Mouse (Mus musculus): ENCODE measurements around the gene Klhl2.

Klhl2 gene

DNA sequence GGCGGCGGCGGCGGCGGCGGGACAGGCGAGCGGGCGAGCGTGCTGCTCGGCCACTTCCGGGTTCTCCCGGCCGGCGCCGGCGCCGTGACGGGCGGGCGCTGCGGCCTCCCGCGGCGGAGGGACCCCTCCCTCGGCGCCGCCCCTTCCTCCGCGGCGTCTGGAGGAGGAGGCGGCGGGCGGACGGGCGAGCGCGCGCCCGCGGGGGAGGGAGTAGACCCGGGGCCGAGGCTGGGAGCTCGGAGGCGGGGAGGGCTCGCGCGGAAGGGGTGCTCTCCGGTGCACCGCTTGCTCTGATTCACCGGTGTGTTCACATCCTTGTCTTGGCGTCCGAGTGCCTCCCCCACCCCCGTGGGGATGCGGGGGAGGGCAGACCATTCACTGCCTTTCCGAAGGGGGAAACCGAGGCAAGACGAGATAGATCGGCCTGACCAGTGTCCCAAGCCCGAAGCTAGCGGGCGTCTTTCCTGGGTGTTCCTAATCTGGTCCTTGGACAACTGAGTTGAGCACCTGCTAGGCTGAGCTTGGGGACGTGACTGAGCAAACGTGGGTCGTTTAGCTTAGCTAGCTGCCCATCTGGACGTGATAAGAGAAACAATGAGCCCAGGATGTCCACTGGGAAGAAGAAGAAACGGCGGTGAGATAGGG is at the start of gene Klhl2:
Klhl2 (minus strand) TSS at position 121 of the 645 bp plus-strand sequence.
- peak; percentile 80 for DNase-seq (ENCODE audit: extremely low read depth, insufficient read length, low spot score)

DNA sequence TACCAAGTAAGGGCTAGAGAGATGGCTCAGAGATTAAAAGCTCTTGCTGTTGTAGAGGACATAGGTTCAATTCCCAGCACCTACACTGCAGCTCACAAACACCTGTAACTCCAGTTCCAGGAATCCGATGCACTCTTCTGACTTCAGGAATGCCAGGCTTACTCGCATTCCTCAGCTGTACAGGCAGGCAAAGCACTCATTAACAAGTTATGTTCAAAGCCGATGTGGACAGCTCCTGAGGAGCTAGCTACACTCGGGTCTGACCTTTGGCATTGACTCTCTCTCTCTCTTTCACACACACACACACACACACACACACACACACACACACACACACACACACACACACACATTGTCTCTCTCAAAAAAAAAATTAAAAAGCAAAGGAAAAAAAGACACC is 48.9 kb upstream of the Klhl2 start:
- no peak for DNase-seq (ENCODE audit: extremely low read depth, insufficient read length, low spot score)

DNA sequence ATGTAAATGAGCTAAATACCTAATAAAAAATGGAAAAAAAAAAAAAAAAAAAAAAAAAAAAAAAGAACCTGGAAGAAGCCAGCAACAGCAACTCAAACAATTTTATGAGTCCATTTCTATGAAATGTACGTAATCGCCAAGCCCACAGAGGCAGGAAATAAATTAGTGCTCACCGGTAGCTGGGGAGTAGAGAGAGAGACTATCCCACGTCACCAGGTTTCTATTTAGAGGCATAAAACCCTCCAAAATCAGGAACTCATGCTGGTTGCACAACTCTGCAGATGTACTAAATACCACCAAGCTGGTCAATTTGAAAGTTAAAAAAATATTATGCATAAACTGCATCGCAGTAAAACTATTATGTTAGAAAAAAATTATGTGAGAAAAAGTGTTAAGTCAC is 46.9 kb upstream of the Klhl2 start:
- no peak for DNase-seq (ENCODE audit: extremely low read depth, insufficient read length, low spot score)

DNA sequence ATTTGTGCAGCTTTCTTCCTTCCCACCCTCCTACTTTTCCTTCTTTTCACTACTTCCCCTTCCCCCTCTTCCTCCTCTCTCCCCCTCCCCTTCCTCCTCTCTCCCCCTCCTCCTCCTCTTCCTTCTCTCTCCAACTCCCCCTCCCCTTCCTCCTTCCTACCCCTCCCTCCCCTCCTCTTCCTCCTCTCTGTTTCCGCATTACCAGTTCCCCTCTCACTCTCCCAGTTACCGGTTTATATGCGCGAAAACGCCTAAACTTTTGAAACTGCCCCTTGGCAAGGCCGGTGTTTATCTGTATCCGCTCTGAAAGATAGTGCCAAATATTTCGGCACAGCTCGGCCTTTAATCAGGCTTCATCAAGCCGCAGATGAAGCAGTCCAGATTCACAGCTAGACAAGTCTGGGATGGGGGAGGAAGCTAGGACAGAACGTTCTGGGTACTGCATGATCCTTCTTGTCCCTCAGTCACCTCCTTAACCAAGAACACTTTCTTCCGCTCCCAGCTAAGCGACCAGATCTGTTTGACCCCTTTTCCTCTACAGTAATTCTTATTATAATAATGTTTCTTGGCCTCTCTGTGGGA is 30.9 kb upstream of the Klhl2 start:
- no peak for DNase-seq (ENCODE audit: extremely low read depth, insufficient read length, low spot score)

DNA sequence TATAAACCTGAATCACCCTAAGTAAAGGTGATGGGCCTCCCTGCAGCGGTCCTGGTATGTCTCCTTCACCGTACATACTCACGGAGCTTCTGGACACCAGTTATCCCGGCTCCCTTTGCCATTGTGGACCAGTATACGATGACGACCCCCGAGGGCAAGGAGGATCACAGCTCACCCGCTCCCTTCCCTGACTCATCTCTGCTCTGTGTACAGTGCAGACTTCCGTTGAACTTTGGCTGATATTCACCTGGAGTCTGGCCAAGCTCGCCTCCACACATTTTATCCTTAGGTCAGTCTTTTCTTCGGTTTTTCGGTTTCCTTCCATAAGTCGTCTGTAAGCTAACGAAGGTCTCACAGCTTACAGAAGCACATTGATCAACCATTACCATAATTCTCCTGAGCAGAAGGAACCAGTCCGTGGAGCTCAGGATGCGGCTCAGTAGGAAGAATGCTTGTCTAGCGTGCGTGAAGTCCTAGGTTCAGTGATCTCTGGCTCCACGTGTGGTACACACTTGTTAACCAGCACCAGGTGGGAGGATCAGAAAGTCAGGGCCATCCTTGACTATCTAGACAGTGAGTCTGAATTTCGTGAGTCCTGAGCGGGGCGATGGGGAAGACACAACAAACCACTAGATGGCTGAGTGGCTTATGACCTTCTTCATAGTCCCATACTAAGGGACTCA is 28.0 kb upstream of the Klhl2 start:
- no peak for DNase-seq (ENCODE audit: extremely low read depth, insufficient read length, low spot score)

DNA sequence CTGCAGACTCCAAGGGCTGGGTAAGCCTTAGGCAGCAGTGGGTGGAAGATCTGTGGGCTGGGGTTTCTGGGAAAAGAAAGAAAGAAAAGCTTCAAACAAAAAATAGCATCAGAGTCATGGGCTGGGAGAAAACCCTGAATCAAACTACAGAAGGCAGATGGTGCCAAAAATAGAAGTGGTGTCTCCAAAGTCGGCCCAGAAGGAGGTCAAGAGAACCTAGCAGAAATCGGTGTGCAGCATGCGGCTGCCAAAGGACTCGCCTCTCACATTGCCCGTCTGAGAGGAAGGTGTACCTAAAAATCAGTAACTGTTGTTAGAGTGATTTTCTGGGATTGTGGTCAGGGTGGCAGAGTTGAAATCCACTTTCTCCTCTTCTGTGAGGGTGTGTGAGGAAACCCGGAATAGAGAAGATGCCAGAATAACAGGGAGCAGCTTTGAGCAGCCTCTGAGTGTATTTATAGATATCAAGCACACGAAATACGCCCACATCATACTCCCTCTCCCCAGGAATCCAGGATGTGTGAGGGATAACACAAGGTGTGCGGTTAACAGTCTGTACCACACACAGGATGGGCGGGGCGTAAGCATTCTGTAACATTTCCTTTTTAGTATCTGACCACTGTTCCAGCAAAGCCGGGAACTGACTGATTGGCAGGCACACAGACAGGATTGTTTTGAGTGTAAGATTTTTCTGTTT is 21.8 kb upstream of the Klhl2 start:
- DNase-seq (ENCODE audit: extremely low read depth, insufficient read length, low spot score), result no peak

DNA sequence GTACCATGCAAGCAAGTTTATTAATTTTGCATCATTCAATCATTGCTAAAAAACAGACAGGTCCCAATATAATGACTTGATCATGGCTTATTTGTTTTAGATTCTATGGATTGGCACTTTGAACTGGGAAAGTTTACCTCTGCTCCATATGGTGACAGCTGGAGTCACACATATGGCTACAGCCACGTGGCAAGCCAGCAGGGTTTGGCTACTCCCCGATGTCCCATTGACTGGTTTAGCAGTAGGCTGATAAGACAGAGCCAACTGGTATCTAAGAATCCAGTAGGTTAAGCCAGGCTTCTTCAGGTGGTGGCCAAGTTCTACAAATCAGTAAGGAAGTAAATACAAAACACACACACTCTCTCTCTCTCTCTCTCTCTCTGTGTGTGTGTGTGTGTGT is 20.4 kb upstream of the Klhl2 start:
- DNase-seq (ENCODE audit: extremely low read depth, insufficient read length, low spot score), result no peak

DNA sequence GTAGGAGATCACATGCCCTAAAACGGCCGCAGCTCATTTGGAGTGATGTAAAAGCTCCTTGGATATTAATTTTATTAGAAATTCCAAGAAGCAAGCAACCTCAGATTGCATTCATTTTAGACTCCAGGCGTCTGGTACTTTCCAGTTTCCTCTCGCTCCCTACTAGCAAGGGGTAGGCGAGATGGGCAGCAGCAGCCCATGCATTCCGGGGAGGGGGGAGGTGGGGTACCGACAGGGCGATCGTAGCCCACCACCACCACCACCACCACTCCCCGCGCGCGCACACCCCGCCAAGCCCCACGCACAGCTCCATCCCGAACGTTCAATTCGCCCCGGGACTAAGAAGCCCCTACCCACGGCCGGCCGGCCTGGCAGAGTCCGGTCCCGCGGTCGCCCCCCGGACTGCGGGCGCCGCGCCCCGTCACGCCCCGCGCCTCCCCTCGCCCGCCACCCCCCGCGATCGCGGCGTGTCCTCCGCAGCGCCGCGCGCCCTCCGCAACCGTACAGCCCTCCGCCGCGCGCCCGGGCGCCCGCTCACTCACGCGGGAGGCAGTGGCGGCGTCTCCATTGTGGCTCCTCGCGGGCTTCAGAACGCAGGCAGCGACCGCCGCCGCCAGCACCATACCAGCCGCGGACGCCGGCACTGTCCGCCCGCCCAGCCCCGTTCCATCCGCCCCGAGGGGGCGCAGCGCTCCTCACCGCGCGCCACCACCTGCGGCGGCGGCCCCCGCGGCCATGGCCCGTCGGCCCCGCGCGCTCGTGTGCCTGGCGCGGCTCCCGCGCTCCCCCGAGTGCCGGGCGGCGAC is 523 bp downstream of the Klhl2 start:
- peak; percentile 26 for DNase-seq (ENCODE audit: extremely low read depth, insufficient read length, low spot score)

DNA sequence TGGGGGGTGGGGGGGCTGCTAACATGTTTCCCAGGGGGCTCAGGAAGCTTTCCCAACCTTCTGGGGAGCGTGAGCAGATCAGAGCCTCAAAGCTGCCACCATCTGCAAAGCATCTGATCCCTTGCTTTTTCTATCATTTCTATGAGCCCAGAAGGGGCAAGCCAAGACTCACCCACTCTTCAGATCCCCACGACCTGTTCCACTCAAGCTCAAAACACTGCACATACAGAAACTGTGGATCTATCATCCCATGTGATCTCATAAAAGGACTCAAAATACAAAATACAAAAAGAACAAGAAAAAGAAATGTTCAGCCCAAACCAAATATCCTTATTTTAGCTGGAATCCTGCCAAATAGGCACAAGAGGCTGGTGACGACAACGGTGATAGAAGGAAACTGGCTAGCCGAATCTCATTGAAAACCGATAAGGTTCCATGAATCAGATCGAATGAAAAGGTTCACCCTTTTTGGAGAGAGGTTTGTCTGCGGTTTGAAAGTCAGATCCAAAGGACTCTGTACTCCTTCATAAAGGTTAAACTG is 1.5 kb downstream of the Klhl2 start:
- no peak for DNase-seq (ENCODE audit: extremely low read depth, insufficient read length, low spot score)

DNA sequence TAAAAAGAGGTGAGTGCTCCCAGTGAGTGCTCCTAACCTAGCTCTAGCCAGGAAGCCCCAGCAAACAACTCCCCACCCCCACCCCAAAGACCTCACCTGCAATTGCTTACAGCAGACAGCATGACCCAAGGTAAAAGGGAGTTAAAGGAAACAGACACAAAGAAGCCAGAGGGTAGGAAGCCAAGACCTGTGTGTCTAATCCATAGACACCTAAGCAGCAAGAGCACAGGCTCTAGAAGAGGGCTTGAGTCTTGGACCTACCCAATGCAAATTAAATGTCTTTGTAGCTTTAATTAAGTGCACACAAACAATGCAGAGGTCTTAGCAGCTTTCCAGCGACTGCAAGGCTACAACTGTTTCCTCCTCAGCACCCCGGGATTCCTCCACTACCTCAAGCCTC is 2.2 kb downstream of the Klhl2 start:
- DNase-seq (ENCODE audit: extremely low read depth, insufficient read length, low spot score), result no peak

DNA sequence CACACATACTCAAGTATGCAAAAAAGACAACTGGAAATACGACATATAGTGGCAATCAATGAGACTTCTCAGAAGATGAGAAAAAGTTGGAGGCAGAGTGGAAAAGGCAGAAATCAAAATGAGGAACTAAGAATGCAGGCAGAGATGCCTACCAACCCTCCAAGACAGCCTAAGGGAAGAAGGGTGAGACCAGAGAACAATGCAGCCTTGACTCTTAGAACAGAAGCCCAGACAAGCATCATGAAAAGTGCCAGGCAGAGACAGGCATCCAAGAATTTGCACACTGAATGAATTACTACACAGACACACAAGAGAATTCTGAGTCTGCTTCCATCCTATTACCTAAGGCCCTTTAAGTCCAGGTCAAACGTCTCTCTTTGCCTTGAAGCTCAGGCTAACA is 2.6 kb downstream of the Klhl2 start:
- DNase-seq (ENCODE audit: extremely low read depth, insufficient read length, low spot score), result no peak

DNA sequence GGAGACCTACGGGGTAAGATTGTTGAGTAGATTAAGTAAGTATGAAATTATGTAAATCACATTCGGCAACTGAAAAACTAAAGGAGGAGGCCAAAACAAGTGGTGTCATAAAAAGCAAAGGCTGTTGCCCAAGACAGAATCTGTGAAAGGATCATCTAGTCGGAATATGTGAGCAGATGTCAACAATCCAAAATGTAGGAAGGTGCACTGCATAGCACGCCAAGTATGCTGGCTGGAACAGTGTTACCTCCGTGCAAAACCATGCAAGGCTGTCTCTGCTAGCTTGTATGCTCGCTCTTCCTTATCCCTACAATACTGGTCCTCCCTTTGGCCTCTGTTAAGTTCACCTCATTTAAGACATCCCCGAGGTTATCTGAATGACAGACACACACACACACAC is 4.5 kb downstream of the Klhl2 start:
- no peak for DNase-seq (ENCODE audit: extremely low read depth, insufficient read length, low spot score)

DNA sequence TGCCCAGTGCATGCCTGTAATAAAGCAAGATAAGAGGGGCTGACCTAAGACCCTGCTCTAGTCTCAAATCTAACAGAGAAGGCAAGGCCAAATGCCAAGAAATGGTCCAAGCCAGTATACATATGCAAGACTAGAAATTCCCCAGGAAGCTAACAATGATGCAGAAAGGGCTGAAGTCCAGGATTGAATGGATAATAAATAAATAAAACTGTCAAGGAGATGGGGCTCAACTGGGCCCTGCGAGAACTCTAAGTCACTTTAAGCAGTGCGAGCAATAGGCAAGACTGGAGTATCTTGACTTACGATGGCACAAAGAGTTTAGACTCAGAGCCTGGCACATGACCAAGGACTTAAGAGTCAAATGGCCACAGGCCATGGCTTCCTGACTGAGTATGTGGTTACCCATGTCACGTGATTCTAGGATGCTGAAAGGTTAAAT is 5.8 kb downstream of the Klhl2 start:
- DNase-seq (ENCODE audit: extremely low read depth, insufficient read length, low spot score), result peak; percentile 44

DNA sequence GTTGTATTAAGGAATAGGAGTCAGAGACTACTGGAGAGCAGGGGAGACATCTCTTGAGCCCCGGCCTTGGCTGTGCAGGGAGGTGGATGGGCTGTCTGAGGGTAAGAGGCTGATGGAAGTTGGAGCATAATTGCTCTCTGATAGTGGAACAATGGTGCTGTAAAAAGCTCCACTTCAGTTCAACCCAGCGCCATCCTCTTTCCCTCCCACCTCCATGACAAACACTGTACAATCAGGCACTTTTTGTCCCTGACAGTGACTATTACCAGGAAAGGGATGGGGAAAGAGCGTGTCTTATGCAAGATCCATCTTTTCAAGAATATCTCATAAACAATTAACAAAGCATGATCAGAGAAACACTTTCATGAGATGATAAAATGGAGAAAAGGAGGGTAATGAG is 6.6 kb downstream of the Klhl2 start:
- no peak for DNase-seq (ENCODE audit: extremely low read depth, insufficient read length, low spot score)

DNA sequence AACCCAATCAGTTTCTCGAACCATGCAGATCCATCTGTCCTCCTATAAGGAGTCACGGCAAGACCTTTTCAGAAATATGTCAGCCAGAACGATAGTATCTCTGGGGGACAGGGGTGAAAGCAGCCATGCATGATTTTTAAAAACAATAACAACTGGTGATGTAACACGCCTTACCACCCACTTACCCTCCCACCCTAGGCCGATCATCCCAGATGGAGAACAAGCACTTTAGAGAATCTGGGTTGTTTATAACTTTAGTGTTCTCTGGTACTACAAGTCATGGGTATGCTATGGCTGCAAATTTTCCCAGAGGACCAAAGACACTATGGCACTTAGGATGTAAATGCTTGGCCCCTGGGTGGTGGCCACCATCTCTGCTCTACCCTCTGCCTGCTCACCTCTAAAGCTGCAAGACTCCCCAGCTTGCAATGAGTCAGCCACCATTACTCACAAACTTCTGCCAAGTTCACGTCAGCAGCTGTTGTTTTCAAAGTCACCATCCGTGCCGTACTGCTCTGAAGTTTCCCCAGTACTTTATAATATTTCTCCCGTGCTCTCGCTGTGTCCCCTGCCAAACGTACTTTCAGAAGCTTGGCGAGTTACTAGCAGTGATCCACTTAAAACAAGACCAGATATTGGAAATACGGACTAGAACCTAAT is 7.9 kb downstream of the Klhl2 start:
- peak; percentile 53 for DNase-seq (ENCODE audit: extremely low read depth, insufficient read length, low spot score)

DNA sequence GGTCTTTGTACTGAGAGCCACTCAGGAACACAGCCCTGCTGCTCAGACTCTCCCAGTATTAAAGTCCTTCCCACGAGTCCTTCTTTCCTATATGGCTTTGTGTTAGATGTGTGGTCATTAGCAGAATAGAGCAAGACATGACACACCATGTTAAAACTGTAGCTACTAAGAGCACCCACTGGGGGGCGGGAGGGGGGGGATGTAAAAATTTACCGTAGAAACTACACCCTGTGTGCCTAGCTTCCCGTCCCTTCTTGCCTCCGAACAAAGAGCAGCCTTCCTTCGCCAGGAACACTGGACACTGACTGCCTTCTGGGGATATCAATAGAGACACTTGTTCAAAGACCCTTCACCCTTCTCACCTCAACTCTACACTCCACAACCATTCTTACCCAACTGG is 10.2 kb downstream of the Klhl2 start:
- DNase-seq (ENCODE audit: extremely low read depth, insufficient read length, low spot score), result no peak

DNA sequence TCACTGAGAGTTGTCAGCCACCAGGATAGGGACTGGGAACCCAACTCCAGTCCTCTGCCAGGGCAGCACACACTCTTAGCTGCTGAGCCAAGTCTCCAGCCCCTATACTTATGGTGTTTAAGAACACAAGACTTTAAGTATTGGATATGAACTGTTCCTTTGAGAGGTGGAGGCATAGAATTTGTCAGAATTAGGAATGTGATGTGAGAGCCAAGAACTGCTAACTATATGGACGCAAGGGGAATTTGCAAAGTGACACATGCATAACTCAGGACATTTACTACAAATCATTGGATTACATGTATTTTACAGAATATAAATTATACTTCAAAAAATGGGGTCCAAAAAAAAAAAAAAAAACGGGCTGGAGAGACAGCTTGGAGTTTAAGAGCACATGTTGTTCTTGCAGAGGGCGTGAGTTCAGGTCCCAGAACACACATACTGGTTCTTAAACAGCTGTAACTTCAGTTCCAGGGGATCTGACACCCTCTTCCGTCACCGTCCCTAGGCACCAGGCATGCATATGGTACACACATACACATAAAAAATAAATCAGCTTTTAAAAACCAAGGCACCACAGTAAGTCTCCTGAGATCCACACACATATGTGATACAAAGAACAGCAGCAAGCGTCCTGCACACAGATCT is 14.2 kb downstream of the Klhl2 start:
- DNase-seq (ENCODE audit: extremely low read depth, insufficient read length, low spot score), result no peak

DNA sequence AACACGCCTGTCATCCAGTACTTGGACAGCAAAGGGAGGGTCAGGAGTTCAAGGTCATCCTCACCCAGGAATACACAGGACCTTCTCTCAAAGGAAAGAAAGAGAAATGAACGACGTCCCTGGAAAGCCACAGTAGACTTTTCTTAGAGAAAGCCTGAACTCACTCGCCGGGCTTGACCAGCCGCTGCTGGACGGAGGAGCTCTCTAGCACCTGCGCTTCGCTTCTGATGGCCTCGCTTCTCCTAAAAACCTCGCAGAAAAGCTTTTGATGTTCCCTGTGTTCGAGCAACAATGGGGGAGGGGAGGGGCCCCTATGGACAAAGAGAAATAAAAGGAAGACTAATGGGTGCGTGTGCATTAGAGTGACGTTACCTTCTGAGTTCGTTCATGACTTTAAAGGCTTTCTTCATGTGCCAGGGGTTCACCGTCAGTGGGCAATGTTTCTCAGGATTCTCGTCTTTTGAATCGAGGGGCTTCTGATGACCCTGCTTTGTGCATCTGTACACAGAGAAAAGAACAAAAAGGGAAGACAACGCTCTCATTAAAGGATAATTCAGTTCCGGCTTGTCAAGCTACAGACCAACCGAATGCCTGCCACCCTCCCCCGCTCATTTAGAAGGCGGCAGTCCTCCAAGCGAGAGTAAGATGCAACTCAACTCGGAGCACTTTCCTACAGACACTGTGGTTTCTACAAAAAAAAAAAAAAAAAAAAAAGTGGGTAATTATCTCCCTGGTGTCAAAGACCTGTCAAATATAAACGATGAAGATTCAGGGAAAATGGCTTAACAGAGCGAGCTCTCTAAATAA is 15.5 kb downstream of the Klhl2 start:
- DNase-seq (ENCODE audit: extremely low read depth, insufficient read length, low spot score), result no peak
